Mouse (Mus musculus): Measurements from ENCODE around the gene Catsper1. TPM values are rescaled to one million over a fixed set of nuclear protein-coding genes. Genes with fewer than 3 reads are reported as not detected.

Gene Catsper1
- polyA plus RNA-seq, 1 experiment from 2014 or later: not detected

- Histone ChIP-seq H3K9ac (replicated peaks; ENCODE audit: low read length) (no peak overlapping the region), H3K4me1 (ENCODE audit: insufficient read depth, low read length) (peaks cover 3% of the 10 kb centered on the region; the same call in 1 of the 2 replicates), H3K36me3 (ENCODE audit: insufficient read depth, low read length) (no peaks in the 10 kb centered on the region), H3K27ac (ENCODE audit: low read length) (no peak overlapping the region), H3K4me2 (replicated peaks; ENCODE audit: low read depth, low read length) (no peak overlapping the region), H3K9me3 (ENCODE audit: low read length) (peaks cover 13% of the 10 kb centered on the region), H3K27me3 (ENCODE audit: insufficient read depth, low read length) (no peaks in the 10 kb centered on the region), H3K4me3 (ENCODE audit: low read length) (no peak overlapping the region)
- WGBS: 81% methylated on average over 7 of the region's 7 CpGs
- no peak for ATAC-seq (ENCODE audit: low FRiP score, low TSS enrichment)
Observed at GRCm38 (mm10) chr19:5309025-5309424, 26.5 kb upstream of the Catsper1 start.

- Histone ChIP-seq H3K36me3 (ENCODE audit: insufficient read depth, low read length) (no peaks in the 10 kb centered on the region), H3K27ac (ENCODE audit: low read length) (no peak overlapping the region), H3K4me3 (ENCODE audit: low read length) (no peak overlapping the region), H3K4me2 (replicated peaks; ENCODE audit: low read depth, low read length) (no peak overlapping the region), H3K4me1 (ENCODE audit: insufficient read depth, low read length) (no peaks in the 10 kb centered on the region), H3K9me3 (ENCODE audit: low read length) (peaks cover 3% of the 10 kb centered on the region; the same call in 1 of the 2 replicates), H3K9ac (replicated peaks; ENCODE audit: low read length) (no peak overlapping the region), H3K27me3 (ENCODE audit: insufficient read depth, low read length) (no peaks in the 10 kb centered on the region)
- WGBS: 90% methylated on average over 8 of the region's 8 CpGs
- no peak for ATAC-seq (ENCODE audit: low FRiP score, low TSS enrichment)
Observed at GRCm38 (mm10) chr19:5313189-5313588, 22.4 kb upstream of the Catsper1 start.

- H3K9me3 ChIP-seq (ENCODE audit: low read length): no peaks in the 10 kb centered on the region
- H3K36me3 ChIP-seq (ENCODE audit: insufficient read depth, low read length): no peaks in the 10 kb centered on the region
- no peaks in the 10 kb centered on the region; the same call in 1 of the 2 replicates for H3K4me1 ChIP-seq (ENCODE audit: insufficient read depth, low read length)
- H3K4me2 ChIP-seq (replicated peaks; ENCODE audit: low read depth, low read length): peak overlapping the region; percentile 50
- no peaks in the 10 kb centered on the region for H3K27me3 ChIP-seq (ENCODE audit: insufficient read depth, low read length)
- peak overlapping the region; percentile 25 for H3K4me3 ChIP-seq (ENCODE audit: low read length)
- 28% methylated on average over 17 of the region's 17 CpGs for WGBS
- H3K27ac ChIP-seq (ENCODE audit: low read length): peak overlapping the region; percentile 16; the same call in 1 of the 2 replicates
- no peak for ATAC-seq (ENCODE audit: low FRiP score, low TSS enrichment)
- no peak overlapping the region for H3K9ac ChIP-seq (replicated peaks; ENCODE audit: low read length)
Observed at GRCm38 (mm10) chr19:5323801-5324200, 11.7 kb upstream of the Catsper1 start.

- H3K4me1 ChIP-seq (ENCODE audit: insufficient read depth, low read length): no peaks in the 10 kb centered on the region; the same call in 1 of the 2 replicates
- no peak overlapping the region for H3K9ac ChIP-seq (replicated peaks; ENCODE audit: low read length)
- H3K9me3 ChIP-seq (ENCODE audit: low read length): no peaks in the 10 kb centered on the region
- no peak overlapping the region for H3K4me3 ChIP-seq (ENCODE audit: low read length)
- peak overlapping the region; percentile 61 for H3K27ac ChIP-seq (ENCODE audit: low read length)
- no peak overlapping the region for H3K4me2 ChIP-seq (replicated peaks; ENCODE audit: low read depth, low read length)
- 77% methylated on average over 19 of the region's 19 CpGs for WGBS
- no peaks in the 10 kb centered on the region for H3K27me3 ChIP-seq (ENCODE audit: insufficient read depth, low read length)
- ATAC-seq (ENCODE audit: low FRiP score, low TSS enrichment): peak; percentile 57; the same call in 1 of the 2 replicates
- H3K36me3 ChIP-seq (ENCODE audit: insufficient read depth, low read length): no peaks in the 10 kb centered on the region
Observed at GRCm38 (mm10) chr19:5327970-5328369, 7.6 kb upstream of the Catsper1 start.

GRCm38 (mm10) chr19:5334741-5335140 lies 800 bp upstream of the Catsper1 start:
- H3K4me2 ChIP-seq (replicated peaks; ENCODE audit: low read depth, low read length): no peak overlapping the region
- H3K4me3 ChIP-seq (ENCODE audit: low read length): no peak overlapping the region
- H3K9ac ChIP-seq (replicated peaks; ENCODE audit: low read length): no peak overlapping the region; the same call in 1 of the 2 replicates
- no peaks in the 10 kb centered on the region for H3K36me3 ChIP-seq (ENCODE audit: insufficient read depth, low read length)
- WGBS: 65% methylated on average over 5 of the region's 5 CpGs
- no peaks in the 10 kb centered on the region for H3K9me3 ChIP-seq (ENCODE audit: low read length)
- peaks cover 3% of the 10 kb centered on the region; the same call in 1 of the 2 replicates for H3K4me1 ChIP-seq (ENCODE audit: insufficient read depth, low read length)
- H3K27ac ChIP-seq (ENCODE audit: low read length): no peak overlapping the region
- no peak for ATAC-seq (ENCODE audit: low FRiP score, low TSS enrichment)
- no peaks in the 10 kb centered on the region for H3K27me3 ChIP-seq (ENCODE audit: insufficient read depth, low read length)

- H3K9me3 ChIP-seq (ENCODE audit: low read length): no peaks in the 10 kb centered on the region
- H3K36me3 ChIP-seq (ENCODE audit: insufficient read depth, low read length): no peaks in the 10 kb centered on the region
- no peak for ATAC-seq (ENCODE audit: low FRiP score, low TSS enrichment)
- H3K27ac ChIP-seq (ENCODE audit: low read length): no peak overlapping the region
- H3K9ac ChIP-seq (replicated peaks; ENCODE audit: low read length): no peak overlapping the region
- no peak overlapping the region for H3K4me3 ChIP-seq (ENCODE audit: low read length)
- H3K27me3 ChIP-seq (ENCODE audit: insufficient read depth, low read length): no peaks in the 10 kb centered on the region
- 14% methylated on average over 5 of the region's 5 CpGs for WGBS
- H3K4me2 ChIP-seq (replicated peaks; ENCODE audit: low read depth, low read length): no peak overlapping the region
- peaks cover 3% of the 10 kb centered on the region; the same call in 1 of the 2 replicates for H3K4me1 ChIP-seq (ENCODE audit: insufficient read depth, low read length)
Observed at GRCm38 (mm10) chr19:5337975-5338374, 2.4 kb downstream of the Catsper1 start.

- no peak overlapping the region for H3K9ac ChIP-seq (replicated peaks; ENCODE audit: low read length)
- no peaks in the 10 kb centered on the region for H3K36me3 ChIP-seq (ENCODE audit: insufficient read depth, low read length)
- no peak overlapping the region for H3K4me3 ChIP-seq (ENCODE audit: low read length)
- 90% methylated on average over 7 of the region's 7 CpGs for WGBS
- H3K27me3 ChIP-seq (ENCODE audit: insufficient read depth, low read length): no peaks in the 10 kb centered on the region
- no peak overlapping the region for H3K4me2 ChIP-seq (replicated peaks; ENCODE audit: low read depth, low read length)
- H3K4me1 ChIP-seq (ENCODE audit: insufficient read depth, low read length): no peaks in the 10 kb centered on the region
- no peaks in the 10 kb centered on the region for H3K9me3 ChIP-seq (ENCODE audit: low read length)
- H3K27ac ChIP-seq (ENCODE audit: low read length): no peak overlapping the region
- no peak for ATAC-seq (ENCODE audit: low FRiP score, low TSS enrichment)
Observed at GRCm38 (mm10) chr19:5341360-5341759, 5.8 kb downstream of the Catsper1 start.

- no peak overlapping the region for H3K9ac ChIP-seq (replicated peaks; ENCODE audit: low read length)
- H3K9me3 ChIP-seq (ENCODE audit: low read length): no peaks in the 10 kb centered on the region
- H3K27me3 ChIP-seq (ENCODE audit: insufficient read depth, low read length): no peaks in the 10 kb centered on the region
- no peaks in the 10 kb centered on the region for H3K36me3 ChIP-seq (ENCODE audit: insufficient read depth, low read length)
- no peak overlapping the region for H3K27ac ChIP-seq (ENCODE audit: low read length)
- no peak overlapping the region for H3K4me3 ChIP-seq (ENCODE audit: low read length)
- ATAC-seq (ENCODE audit: low FRiP score, low TSS enrichment): 0 out of 2 replicates have a peak, but pooled peaks have one; percentile 49
- H3K4me1 ChIP-seq (ENCODE audit: insufficient read depth, low read length): peaks cover 5% of the 10 kb centered on the region; the same call in 1 of the 2 replicates
- H3K4me2 ChIP-seq (replicated peaks; ENCODE audit: low read depth, low read length): no peak overlapping the region
- 62% methylated on average over 6 of the region's 6 CpGs for WGBS
Observed at GRCm38 (mm10) chr19:5345297-5346131, 10.0 kb downstream of the Catsper1 start.

- H3K9ac ChIP-seq (replicated peaks; ENCODE audit: low read length): no peak overlapping the region
- H3K27me3 ChIP-seq (ENCODE audit: insufficient read depth, low read length): no peaks in the 10 kb centered on the region
- H3K4me2 ChIP-seq (replicated peaks; ENCODE audit: low read depth, low read length): no peak overlapping the region
- H3K4me3 ChIP-seq (ENCODE audit: low read length): no peak overlapping the region
- no peak overlapping the region for H3K27ac ChIP-seq (ENCODE audit: low read length)
- H3K36me3 ChIP-seq (ENCODE audit: insufficient read depth, low read length): no peaks in the 10 kb centered on the region
- WGBS: 75% methylated on average over 6 of the region's 6 CpGs
- no peak for ATAC-seq (ENCODE audit: low FRiP score, low TSS enrichment)
- no peaks in the 10 kb centered on the region for H3K9me3 ChIP-seq (ENCODE audit: low read length)
- H3K4me1 ChIP-seq (ENCODE audit: insufficient read depth, low read length): peaks cover 5% of the 10 kb centered on the region; the same call in 1 of the 2 replicates
Observed at GRCm38 (mm10) chr19:5348064-5348463, 12.5 kb downstream of the Catsper1 start.

Measured in kidney, embryonic 16.5 days (tissue).